Mouse (Mus musculus) heart, postnatal 14 days (tissue): ENCODE measurements at regions not wholly inside any gene's neighbourhood (a gene's known extent, or its start where the extent isn't known, plus 50 kb on each side); places are given as distances from the start of the nearest gene placed in this dataset.
A peak's percentile ranks its signal among the peaks of the same experiment; 100 is the strongest.

ENCODE experiments used
- DNase-seq, 2 experiments: peaks; one replicate each; pipeline ENCODE4 v3.0.0; 2021 to 2022
- intact Hi-C: fragments of 180-260 bp; cut with DNase I; formaldehyde crosslinking; loops from one replicate; pipeline ENCODE4 v1.15.1; 2025

GRCm38 (mm10) chr9:61129186-61129585 is 243.0 kb upstream of the Tle3 start:
- DNase-seq = no peak
- intact Hi-C loops = no loop called here

GRCm38 (mm10) chr9:61130877-61131276 is 241.3 kb upstream of the Tle3 start:
- intact Hi-C loops = no loop called here
- no peak for DNase-seq

- intact Hi-C loops = no loop called here
These were observed 236.8 kb upstream of the Tle3 start for GRCm38 (mm10) chr9:61135263-61135882.

GRCm38 (mm10) chr9:61135917-61136316 is 236.2 kb upstream of the Tle3 start:
- no peak for DNase-seq
- intact Hi-C loops = no loop called here

More at GRCm38 (mm10) chr9:61135263-61135882, 236.8 kb upstream of the Tle3 start:
- DNase-seq = no peak

- DNase-seq = peak; percentile 37 to 40
- intact Hi-C loops = no loop called here
These were observed 233.3 kb upstream of the Tle3 start for GRCm38 (mm10) chr9:61138741-61139368.

GRCm38 (mm10) chr9:61143101-61143500 is 229.1 kb upstream of the Tle3 start:
- no peak for DNase-seq
- intact Hi-C loops = loop anchor here (5.0 kb wide), 1 partner anchor 96 kb away; no protein-coding TSS in a partner anchor

- intact Hi-C loops = loop anchor here (5.0 kb wide), 1 partner anchor 98 kb away; no protein-coding TSS in a partner anchor
- DNase-seq = no peak
These were observed 227.4 kb upstream of the Tle3 start for GRCm38 (mm10) chr9:61144685-61145318.

- intact Hi-C loops = no loop called here
These were observed 226.4 kb upstream of the Tle3 start for GRCm38 (mm10) chr9:61145738-61146137.

GRCm38 (mm10) chr9:61151201-61151600 is 221.0 kb upstream of the Tle3 start:
- intact Hi-C loops = no loop called here
- no peak for DNase-seq

More at GRCm38 (mm10) chr9:61145738-61146137, 226.4 kb upstream of the Tle3 start:
- no peak for DNase-seq

- intact Hi-C loops = no loop called here
- peak in 1 of 2 experiments; percentile 28 for DNase-seq
These were observed 220.2 kb upstream of the Tle3 start for GRCm38 (mm10) chr9:61151901-61152337.

- intact Hi-C loops = no loop called here
- no peak for DNase-seq
These were observed 217.4 kb upstream of the Tle3 start for GRCm38 (mm10) chr9:61154721-61155120.

- no peak for DNase-seq
- intact Hi-C loops = no loop called here
These were observed 216.3 kb upstream of the Tle3 start for GRCm38 (mm10) chr9:61155851-61156250.

GRCm38 (mm10) chr9:61158192-61158770 is 213.9 kb upstream of the Tle3 start:
- no peak for DNase-seq
- intact Hi-C loops = no loop called here

- DNase-seq = no peak
- intact Hi-C loops = no loop called here
These were observed 213.0 kb upstream of the Tle3 start for GRCm38 (mm10) chr9:61159159-61159558.

GRCm38 (mm10) chr9:61159616-61160015 is 212.6 kb upstream of the Tle3 start:
- peak; percentile 41 to 44 for DNase-seq
- intact Hi-C loops = no loop called here

- intact Hi-C loops = no loop called here
These were observed 209.3 kb upstream of the Tle3 start for GRCm38 (mm10) chr9:61162884-61163283.

GRCm38 (mm10) chr9:61163671-61164288 is 208.4 kb upstream of the Tle3 start:
- peak in 1 of 2 experiments; percentile 32 for DNase-seq
- intact Hi-C loops = no loop called here

More at GRCm38 (mm10) chr9:61162884-61163283, 209.3 kb upstream of the Tle3 start:
- no peak for DNase-seq

GRCm38 (mm10) chr9:61164501-61165251 is 207.5 kb upstream of the Tle3 start:
- intact Hi-C loops = no loop called here
- peak; percentile 45 to 58 for DNase-seq

- intact Hi-C loops = no loop called here
- DNase-seq = no peak
These were observed 206.1 kb upstream of the Tle3 start for GRCm38 (mm10) chr9:61166115-61166514.
